Mouse (Mus musculus) brain, embryonic 14.5 days (tissue): ENCODE measurements around the gene Kcnj16. TPM values are rescaled to one million over a fixed set of nuclear protein-coding genes. Genes with fewer than 3 reads are reported as not detected.
A peak's percentile ranks its signal among the peaks of the same experiment; 100 is the strongest.

ENCODE experiments used
- DNase-seq: peaks from one replicate; pipeline ENCODE4 v3.0.0-alpha.2; 2011; ENCODE audit warnings: low read depth
- CTCF ChIP-seq: fragments of 200-500 bp; IDR thresholded peaks from 2 replicates; pipeline ENCODE4 v1.5.1; 2012; ENCODE audit warnings: inconsistent platforms, mild to moderate bottlenecking, moderate library complexity, borderline replicate concordance; ENCODE audit not compliant: insufficient read depth, insufficient read length; ENCODE audit errors: extremely low read depth
- POLR2A ChIP-seq: fragments of 200-500 bp; IDR thresholded peaks from 2 replicates; pipeline ENCODE4 v1.6.1; 2012; ENCODE audit warnings: mild to moderate bottlenecking, inconsistent platforms, borderline replicate concordance; ENCODE audit not compliant: poor library complexity, insufficient read depth, insufficient read length, severe bottlenecking; ENCODE audit errors: extremely low read depth
- polyA plus RNA-seq: library from polyadenylated mRNA; depleted of rRNA; stranded (reverse); fragments of >200 nt; gene quantifications from 2 replicates; pipeline ENCODE4 v1.2.3, GENCODE M21; 2012; rRNA removed

Gene Kcnj16
- polyA plus RNA-seq, 1 experiment, result 0.98 TPM

- TF ChIP-seq CTCF, result peak; percentile 64; the same call in 1 of the 2 replicates
- no peak for TF ChIP-seq POLR2A
These were observed 97.1 kb downstream of the Kcnj16 start for GRCm38 (mm10) chr11:111064751-111065527.

DNA sequence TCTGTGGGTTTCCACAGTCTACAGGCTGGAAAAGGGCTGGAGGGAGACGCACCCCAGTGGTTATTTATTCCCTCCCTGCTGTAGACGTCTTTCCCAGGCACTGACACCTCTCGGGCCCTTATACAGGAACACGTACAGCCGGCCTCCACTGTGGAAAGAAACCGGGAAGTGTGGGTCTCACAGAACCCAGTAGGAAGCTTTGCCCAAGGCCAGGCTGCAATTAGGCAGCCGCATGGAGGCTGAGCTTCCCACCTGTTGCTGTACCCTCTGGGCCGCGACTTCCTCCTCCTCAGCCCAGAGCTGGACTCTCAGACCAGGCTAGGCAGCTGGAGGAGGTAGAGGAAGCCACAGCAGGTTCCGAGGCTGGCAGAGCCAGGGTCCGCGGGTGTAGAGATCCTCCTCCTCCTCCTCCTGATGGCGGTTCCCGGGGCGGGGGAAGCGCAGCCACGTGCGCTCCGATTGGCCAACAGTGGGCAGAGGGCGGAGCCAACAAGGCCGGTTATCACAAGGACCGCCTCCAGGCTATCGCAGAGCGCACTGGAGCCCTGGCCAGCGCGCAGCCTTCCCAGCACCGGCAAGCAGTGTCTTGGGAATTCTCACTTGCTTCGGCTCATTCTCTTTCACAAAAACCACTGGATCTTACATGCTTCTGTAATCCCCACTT, 97.9 kb downstream of the Kcnj16 start, which contains the start of gene Kcnj2:
Gene Kcnj2 (plus strand): TSS at position 530 of the 664 bp plus-strand sequence.
- TF ChIP-seq CTCF (no peak), POLR2A (peak; percentile 54; the same call in 1 of the 2 replicates)
- DNase-seq, result peak; percentile 97

More at GRCm38 (mm10) chr11:111064751-111065527, 97.1 kb downstream of the Kcnj16 start:
- DNase-seq, result peak; percentile 89

DNA sequence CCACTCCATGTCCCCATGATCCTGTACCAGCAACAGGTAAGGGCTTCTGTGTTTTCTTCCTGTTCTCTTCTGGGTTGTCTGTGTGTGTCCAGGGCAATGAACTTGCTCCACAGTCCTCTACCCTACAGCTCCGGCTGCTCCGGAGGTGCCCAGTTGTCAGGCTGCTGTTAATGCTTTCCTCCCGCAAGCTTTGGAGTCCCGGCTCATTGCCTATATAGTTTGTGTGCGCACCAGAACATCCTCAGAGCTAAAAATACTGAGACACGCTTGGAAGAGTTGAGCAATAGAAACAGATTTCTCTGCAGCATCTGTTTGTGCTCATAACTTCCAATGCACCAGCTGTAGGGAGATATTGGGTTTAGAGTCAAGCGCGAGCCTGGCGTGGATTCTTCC, 98.5 kb downstream of the Kcnj16 start:
- no peak for DNase-seq
- TF ChIP-seq CTCF, result no peak
- TF ChIP-seq POLR2A, result no peak

- TF ChIP-seq CTCF (no peak), POLR2A (no peak)
- DNase-seq, result no peak
These were observed 100.0 kb downstream of the Kcnj16 start for GRCm38 (mm10) chr11:111067787-111068186.

- TF ChIP-seq CTCF, result no peak
- TF ChIP-seq POLR2A, result no peak
- no peak for DNase-seq
These were observed 102.6 kb downstream of the Kcnj16 start for GRCm38 (mm10) chr11:111070460-111070859.

GRCm38 (mm10) chr11:111074131-111074530, 106.3 kb downstream of the Kcnj16 start:
- DNase-seq, result no peak

More at GRCm38 (mm10) chr11:111074131-111074530, 106.3 kb downstream of the Kcnj16 start:
- TF ChIP-seq POLR2A, result no peak
- TF ChIP-seq CTCF, result no peak

Other genes with a start within 250 kb of the Kcnj16 start
- 2.3 and 3.3 TPM in 2 replicates for gene Kcnj2, start 98.1 kb downstream of the Kcnj16 start, polyA plus RNA-seq